Mouse (Mus musculus) bone marrow macrophage, adult 2 months (primary cell): Measurements from ENCODE around the gene Btbd2.
"Not testable (repeated sequence)": the region's sequence is repeated elsewhere in the genome, so short reads cannot be mapped to it uniquely, and the experiment has no call there.

Experiments
- CTCF ChIP-seq: IDR thresholded peaks from 2 replicates; pipeline ENCODE4 v1.5.1; 2012; ENCODE audit warnings: low read depth, mild to moderate bottlenecking, low read length, moderate library complexity
- POLR2A ChIP-seq: IDR thresholded peaks from 2 replicates; pipeline ENCODE4 v1.6.1; 2012; ENCODE audit warnings: mild to moderate bottlenecking, low read depth, low read length, borderline replicate concordance

- not testable (repeated sequence) for TF ChIP-seq CTCF, POLR2A
These were observed 7.0 kb downstream of the Btbd2 start for GRCm38 (mm10) chr10:80649910-80650309.
